Mouse (Mus musculus) limb, embryonic 14.5 days (tissue): ENCODE data around the gene Trpm3. TPM values are rescaled to one million over a fixed set of nuclear protein-coding genes. Genes with fewer than 3 reads are reported as not detected.

Experiments
- ATAC-seq: fragments of 200-750 bp; cut with Nextera tagmentation; 2 replicates; pipeline ENCODE4 v1.8.0; 2017; ENCODE audit warnings: low read depth, moderate number of reproducible peaks, moderate TSS enrichment; ENCODE audit not compliant: low FRiP score
- DNase-seq: peaks from one replicate; pipeline ENCODE4 v3.0.0-alpha.2; 2015; ENCODE audit warnings: low spot score
- H3K27ac ChIP-seq: fragments of 300-500 bp; sonication (generic); replicated peaks from 2 replicates; pipeline ENCODE4 v1.5.1; 2014; ENCODE audit warnings: low read depth, mild to moderate bottlenecking, low read length, moderate library complexity, mixed read lengths
- H3K27me3 ChIP-seq: fragments of 300-500 bp; sonication (generic); 2 replicates; pipeline ENCODE4 v1.6.1; 2014; ENCODE audit warnings: low read length, mixed read lengths; ENCODE audit not compliant: control insufficient read depth, insufficient read depth
- H3K36me3 ChIP-seq: fragments of 300-500 bp; sonication (generic); 2 replicates; pipeline ENCODE4 v1.6.1; 2014; ENCODE audit warnings: mild to moderate bottlenecking, low read length, moderate library complexity, mixed read lengths; ENCODE audit not compliant: control insufficient read depth, insufficient read depth
- H3K4me1 ChIP-seq: fragments of 300-500 bp; sonication (generic); 2 replicates; pipeline ENCODE4 v1.6.1; 2014; ENCODE audit warnings: antibody characterized with exemption, low read length, mixed read lengths; ENCODE audit not compliant: control insufficient read depth, insufficient read depth
- H3K4me2 ChIP-seq: fragments of 300-500 bp; sonication (generic); replicated peaks from 2 replicates; pipeline ENCODE4 v1.6.1; 2014; ENCODE audit warnings: low read depth, mild to moderate bottlenecking, low read length, moderate library complexity; ENCODE audit not compliant: severe bottlenecking
- H3K4me3 ChIP-seq: fragments of 300-500 bp; sonication (generic); replicated peaks from 2 replicates; pipeline ENCODE4 v1.5.1; 2014; ENCODE audit warnings: low read length
- H3K9ac ChIP-seq: fragments of 300-500 bp; sonication (generic); 2 replicates; pipeline ENCODE4 v1.6.1; 2014; ENCODE audit warnings: mild to moderate bottlenecking, low read depth, low read length, moderate library complexity; ENCODE audit not compliant: severe bottlenecking
- H3K9me3 ChIP-seq: fragments of 300-500 bp; sonication (generic); 2 replicates; pipeline ENCODE4 v1.6.1; 2016; ENCODE audit warnings: low read length; ENCODE audit not compliant: control insufficient read depth
- POLR2A ChIP-seq: fragments of 200-500 bp; IDR thresholded peaks from 2 replicates; pipeline ENCODE4 v1.8.0; 2012; ENCODE audit warnings: inconsistent platforms, mild to moderate bottlenecking, moderate library complexity, borderline replicate concordance; ENCODE audit not compliant: insufficient read depth, insufficient read length; ENCODE audit errors: extremely low read depth
- WGBS: fragments of 180-500 bp; shearing (Covaris S2); extraction: QIAGEN DNeasy Blood & Tissue Kit; methylation state at CpG from one replicate; pipeline ENCODE4 v1.1.7; 2014; 5-methylcytosine and 5-hydroxymethylcytosine counted together
- polyA plus RNA-seq, 2 experiments: library from polyadenylated mRNA; depleted of rRNA in 1 of 2; stranded (reverse) in 1 of 2; unstranded in 1 of 2; fragments of >200 nt; fragmentation: Nextera tagmentation in 1 of 2; extraction: Ambion mirVana in 1 of 2; gene quantifications; 2 replicates each; pipeline versions ENCODE4 v1.2.1 to v1.2.3; 2012 to 2014

Trpm3 gene
- polyA plus RNA-seq, 2 experiments = 3.7 to 4.1 TPM

DNA sequence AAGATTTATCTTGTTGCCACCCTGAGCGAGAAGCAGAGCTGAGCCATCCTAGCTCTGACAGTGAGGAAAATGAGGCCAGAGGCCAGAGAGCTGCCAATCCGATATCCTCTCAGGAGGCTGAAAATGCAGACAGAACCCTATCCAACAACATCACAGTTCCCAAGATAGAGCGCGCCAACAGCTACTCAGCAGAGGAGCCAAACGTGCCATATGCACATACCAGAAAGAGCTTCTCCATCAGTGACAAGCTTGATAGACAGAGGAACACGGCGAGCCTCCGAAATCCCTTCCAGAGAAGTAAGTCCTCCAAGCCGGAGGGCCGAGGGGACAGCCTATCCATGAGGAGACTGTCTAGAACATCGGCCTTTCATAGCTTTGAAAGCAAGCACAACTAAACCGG is 849.1 kb downstream of the Trpm3 start:
- Histone ChIP-seq H3K36me3 (no peaks in the 10 kb centered on the region), H3K9ac (no peak overlapping the region), H3K4me3 (no peak overlapping the region), H3K4me2 (no peak overlapping the region), H3K27ac (no peak overlapping the region), H3K9me3 (no peaks in the 10 kb centered on the region), H3K27me3 (no peaks in the 10 kb centered on the region), H3K4me1 (peaks cover 9% of the 10 kb centered on the region)
- DNase-seq = no peak
- no peak for ATAC-seq
- no peak for TF ChIP-seq POLR2A
- WGBS = 92% methylated on average over 12 of the region's 12 CpGs

DNA sequence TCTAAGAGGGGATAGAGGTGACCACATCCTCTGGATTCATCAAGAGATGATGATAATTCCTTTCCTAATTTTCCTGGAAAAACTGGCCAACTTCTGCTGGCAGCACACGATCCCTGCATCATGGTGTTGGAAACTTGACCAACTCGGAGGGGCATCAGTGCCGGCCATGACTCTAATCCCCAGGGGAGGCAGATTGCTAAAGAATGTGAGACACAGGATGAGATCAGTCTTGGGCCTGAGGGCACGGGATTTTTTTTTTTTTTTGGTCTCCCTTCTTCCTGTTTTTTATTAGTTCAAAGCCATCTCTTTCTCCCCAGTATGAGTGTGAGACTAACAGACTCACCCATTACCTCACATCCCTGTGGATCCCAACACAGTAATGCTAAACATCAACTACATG is 855.1 kb downstream of the Trpm3 start:
- Histone ChIP-seq H3K4me2 (no peak overlapping the region), H3K27ac (no peak overlapping the region), H3K4me1 (no peaks in the 10 kb centered on the region), H3K36me3 (no peaks in the 10 kb centered on the region), H3K9me3 (no peaks in the 10 kb centered on the region), H3K4me3 (no peak overlapping the region), H3K27me3 (no peaks in the 10 kb centered on the region), H3K9ac (no peak overlapping the region)
- WGBS = 57% methylated on average over 4 of the region's 4 CpGs
- no peak for ATAC-seq
- no peak for DNase-seq
- no peak for TF ChIP-seq POLR2A

- 86% methylated on average over 5 of the region's 5 CpGs for WGBS
- DNase-seq = no peak
- no peak for TF ChIP-seq POLR2A
Observed at GRCm38 (mm10) chr19:22994531-22994930, 855.7 kb downstream of the Trpm3 start.

DNA sequence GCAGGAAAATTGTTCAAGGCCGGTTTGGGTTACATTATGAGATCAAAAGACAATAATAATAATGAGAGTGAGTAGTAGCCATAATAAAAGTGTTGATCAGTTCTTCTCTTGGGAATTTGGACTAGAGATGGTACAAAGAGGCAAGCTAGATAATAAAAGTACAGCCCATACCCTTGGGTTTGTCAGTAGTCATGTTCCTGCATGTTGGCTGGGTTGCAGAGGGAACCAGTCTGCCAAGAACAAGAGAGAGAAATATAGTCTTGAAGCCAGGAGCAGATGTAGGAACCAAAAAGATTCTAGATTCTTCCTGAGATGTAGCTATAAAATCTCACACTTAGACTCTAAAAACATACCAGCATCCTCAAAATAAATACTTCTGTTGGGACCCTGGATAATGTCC is 861.4 kb downstream of the Trpm3 start:
- Histone ChIP-seq H3K36me3 (no peaks in the 10 kb centered on the region), H3K4me1 (no peaks in the 10 kb centered on the region), H3K27ac (no peak overlapping the region), H3K4me2 (no peak overlapping the region), H3K27me3 (no peaks in the 10 kb centered on the region), H3K4me3 (no peak overlapping the region), H3K9ac (no peak overlapping the region), H3K9me3 (no peaks in the 10 kb centered on the region)
- WGBS = 78% methylated on average over 1 of the region's 1 CpGs
- DNase-seq (no peak), ATAC-seq (no peak)
- no peak for TF ChIP-seq POLR2A

More at GRCm38 (mm10) chr19:22994531-22994930, 855.7 kb downstream of the Trpm3 start:
- no peaks in the 10 kb centered on the region for H3K27me3 ChIP-seq
- H3K9me3 ChIP-seq = no peaks in the 10 kb centered on the region
- H3K4me2 ChIP-seq = no peak overlapping the region
- no peak overlapping the region for H3K9ac ChIP-seq
- H3K27ac ChIP-seq = no peak overlapping the region
- H3K4me3 ChIP-seq = no peak overlapping the region
- no peak for ATAC-seq
- no peaks in the 10 kb centered on the region for H3K36me3 ChIP-seq
- no peaks in the 10 kb centered on the region for H3K4me1 ChIP-seq

DNA sequence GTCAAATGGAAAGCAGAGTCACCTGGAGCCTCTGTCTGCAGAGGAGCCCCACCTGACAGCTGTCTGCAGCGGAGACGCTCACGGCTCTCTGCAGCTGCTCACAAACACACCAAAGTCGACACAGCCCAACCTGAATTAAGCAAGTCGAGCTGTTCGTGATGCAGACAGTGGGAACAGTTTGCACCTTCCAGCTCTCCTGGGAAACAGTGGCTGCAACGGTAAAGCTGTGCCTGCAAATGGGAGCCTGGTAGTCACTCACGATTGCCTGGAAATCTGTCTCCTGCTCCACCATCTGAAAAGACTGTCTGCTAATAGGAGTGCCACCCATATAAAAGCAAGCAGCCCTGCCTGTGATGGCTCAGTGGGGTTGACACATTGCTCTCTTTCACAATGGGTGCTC is 865.0 kb downstream of the Trpm3 start:
- no peaks in the 10 kb centered on the region for H3K9me3 ChIP-seq
- TF ChIP-seq POLR2A = no peak
- WGBS = 18% methylated on average over 8 of the region's 8 CpGs
- H3K9ac ChIP-seq = no peak overlapping the region
- no peak overlapping the region for H3K4me2 ChIP-seq
- no peak overlapping the region for H3K4me3 ChIP-seq
- ATAC-seq (no peak), DNase-seq (no peak)
- H3K27me3 ChIP-seq = no peaks in the 10 kb centered on the region
- no peaks in the 10 kb centered on the region for H3K36me3 ChIP-seq
- no peaks in the 10 kb centered on the region for H3K4me1 ChIP-seq
- H3K27ac ChIP-seq = no peak overlapping the region

DNA sequence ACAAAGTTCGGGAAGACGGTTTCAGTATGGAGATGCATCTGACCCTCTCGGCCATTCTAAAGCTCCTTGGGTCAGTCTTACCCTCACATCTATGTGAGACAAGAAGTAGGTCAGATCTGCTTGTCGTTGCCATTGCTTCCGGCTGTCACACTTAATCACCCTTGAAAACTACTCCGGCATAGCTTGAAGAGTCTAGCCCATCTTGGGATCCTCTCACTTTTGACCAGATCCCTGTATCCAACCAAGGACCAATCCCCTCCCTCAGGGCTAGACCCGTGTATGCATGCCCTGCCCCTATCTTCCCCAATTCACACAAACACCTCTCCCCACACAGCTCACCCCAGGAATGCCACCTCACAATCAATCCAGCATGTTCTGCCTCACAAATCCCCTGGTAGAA is 867.0 kb downstream of the Trpm3 start:
- TF ChIP-seq POLR2A = no peak
- no peaks in the 10 kb centered on the region for H3K9me3 ChIP-seq
- H3K27ac ChIP-seq = no peak overlapping the region
- H3K27me3 ChIP-seq = no peaks in the 10 kb centered on the region
- DNase-seq (no peak), ATAC-seq (no peak)
- no peak overlapping the region for H3K9ac ChIP-seq
- H3K4me2 ChIP-seq = no peak overlapping the region
- WGBS = 94% methylated on average over 7 of the region's 7 CpGs
- H3K4me1 ChIP-seq = no peaks in the 10 kb centered on the region
- H3K4me3 ChIP-seq = no peak overlapping the region
- H3K36me3 ChIP-seq = no peaks in the 10 kb centered on the region
